Mouse (Mus musculus) intestine, postnatal 0 days (tissue): ENCODE results near the gene Dlg5. TPM values are rescaled to one million over a fixed set of nuclear protein-coding genes. Genes with fewer than 3 reads are reported as not detected.

Experiments used
- ATAC-seq: fragments of 200-750 bp; cut with Nextera tagmentation; 2 replicates; pipeline ENCODE4 v1.8.0; 2017; ENCODE audit warnings: mild to moderate bottlenecking, moderate TSS enrichment, moderate library complexity
- H3K27ac ChIP-seq: fragments of 300-500 bp; sonication (generic); 2 replicates; pipeline ENCODE4 v1.5.1; 2014; ENCODE audit warnings: mild to moderate bottlenecking, low read depth, low read length, moderate library complexity
- H3K27me3 ChIP-seq: fragments of 300-500 bp; sonication (generic); replicated peaks from 2 replicates; pipeline ENCODE4 v1.6.1; 2014; ENCODE audit warnings: low read length, mixed read lengths; ENCODE audit not compliant: control insufficient read depth, insufficient read depth
- H3K36me3 ChIP-seq: fragments of 300-500 bp; sonication (generic); 2 replicates; pipeline ENCODE4 v1.6.1; 2014; ENCODE audit warnings: mild to moderate bottlenecking, moderate library complexity; ENCODE audit not compliant: control insufficient read depth, insufficient read depth
- H3K4me1 ChIP-seq: fragments of 300-500 bp; sonication (generic); replicated peaks from 2 replicates; pipeline ENCODE4 v1.6.1; 2014; ENCODE audit warnings: antibody characterized with exemption, low read length, mixed read lengths; ENCODE audit not compliant: control insufficient read depth, insufficient read depth
- H3K4me2 ChIP-seq: fragments of 300-500 bp; sonication (generic); replicated peaks from 2 replicates; pipeline ENCODE4 v1.6.1; 2014; ENCODE audit warnings: low read depth, mild to moderate bottlenecking, moderate library complexity
- H3K4me3 ChIP-seq: fragments of 300-500 bp; sonication (generic); 2 replicates; pipeline ENCODE4 v1.5.1; 2014; ENCODE audit warnings: low read depth, low read length
- H3K9ac ChIP-seq: fragments of 300-500 bp; sonication (generic); 2 replicates; pipeline ENCODE4 v1.6.1; 2014; ENCODE audit warnings: mild to moderate bottlenecking, low read depth, low read length
- H3K9me3 ChIP-seq: fragments of 300-500 bp; sonication (generic); 2 replicates; pipeline ENCODE4 v1.6.1; 2016; ENCODE audit warnings: mixed run types; ENCODE audit not compliant: control insufficient read depth
- CTCF ChIP-seq: sonication (generic); IDR thresholded peaks from 2 replicates; pipeline ENCODE4 v1.5.1; 2016; ENCODE audit warnings: low read depth, mild to moderate bottlenecking, control low read depth, antibody characterized with exemption, moderate library complexity
- WGBS: fragments of 180-500 bp; shearing (Covaris S2); extraction: QIAGEN DNeasy Blood & Tissue Kit; methylation state at CpG from one replicate; pipeline ENCODE4 v1.1.7; 2014; 5-methylcytosine and 5-hydroxymethylcytosine counted together
- polyA plus RNA-seq: library from polyadenylated mRNA; unstranded; fragments of >200 nt; fragmentation: Nextera tagmentation; extraction: Ambion mirVana; gene quantifications from 2 replicates; pipeline ENCODE4 v1.2.1, GENCODE M21; 2015

The Dlg5 gene
- polyA plus RNA-seq, 1 experiment from 2014 or later: 5.5 TPM

DNA sequence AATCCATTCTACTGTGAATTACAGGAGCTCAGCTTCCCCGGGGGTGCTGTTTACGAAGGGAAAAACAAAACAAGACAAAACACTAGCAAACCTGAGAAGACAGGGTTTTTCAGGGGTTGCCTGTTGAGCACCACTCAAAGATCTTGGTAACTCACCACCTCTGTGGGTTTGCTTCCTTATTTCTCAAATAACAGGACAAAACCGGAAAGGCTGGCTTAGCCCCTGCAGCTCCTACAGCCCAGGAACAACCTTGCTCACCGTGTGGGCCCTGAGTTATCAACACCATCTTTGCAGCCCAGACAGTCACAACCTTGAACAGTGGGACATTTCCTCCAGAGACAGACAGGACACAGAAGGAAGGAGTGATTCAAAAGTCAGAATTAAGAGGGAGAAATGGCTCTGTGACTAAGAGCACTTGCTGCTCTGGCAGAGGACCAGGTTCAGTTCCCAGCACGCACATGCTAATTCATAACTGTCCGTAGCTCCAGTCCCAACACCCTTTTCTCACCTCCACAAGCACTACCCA lies 66.2 kb downstream of the Dlg5 start:
- TF ChIP-seq CTCF: no peak
- H3K36me3 ChIP-seq: peaks cover 24% of the 10 kb centered on the region
- H3K27me3 ChIP-seq: no peaks in the 10 kb centered on the region
- no peak overlapping the region for H3K9ac ChIP-seq
- no peak for ATAC-seq
- WGBS: 74% methylated on average over 6 of the region's 6 CpGs
- H3K27ac ChIP-seq: no peak overlapping the region
- H3K9me3 ChIP-seq: no peaks in the 10 kb centered on the region
- no peak overlapping the region for H3K4me3 ChIP-seq
- no peak overlapping the region for H3K4me2 ChIP-seq
- no peaks in the 10 kb centered on the region for H3K4me1 ChIP-seq

GRCm38 (mm10) chr14:24176609-24177008 lies 69.1 kb downstream of the Dlg5 start:
- Histone ChIP-seq H3K36me3 (peaks cover 36% of the 10 kb centered on the region), H3K27me3 (no peaks in the 10 kb centered on the region), H3K9ac (no peak overlapping the region), H3K9me3 (no peaks in the 10 kb centered on the region), H3K4me2 (no peak overlapping the region), H3K27ac (no peak overlapping the region), H3K4me3 (no peak overlapping the region), H3K4me1 (no peaks in the 10 kb centered on the region)
- WGBS: 90% methylated on average over 10 of the region's 10 CpGs
- ATAC-seq: no peak
- no peak for TF ChIP-seq CTCF

- Histone ChIP-seq H3K4me3 (no peak overlapping the region), H3K4me2 (no peak overlapping the region), H3K27me3 (no peaks in the 10 kb centered on the region), H3K36me3 (peaks cover 60% of the 10 kb centered on the region), H3K4me1 (no peaks in the 10 kb centered on the region), H3K9ac (no peak overlapping the region), H3K27ac (no peak overlapping the region), H3K9me3 (no peaks in the 10 kb centered on the region)
- 84% methylated on average over 6 of the region's 6 CpGs for WGBS
- no peak for ATAC-seq
- TF ChIP-seq CTCF: no peak
These were observed 72.4 kb downstream of the Dlg5 start for GRCm38 (mm10) chr14:24173326-24173725.

DNA sequence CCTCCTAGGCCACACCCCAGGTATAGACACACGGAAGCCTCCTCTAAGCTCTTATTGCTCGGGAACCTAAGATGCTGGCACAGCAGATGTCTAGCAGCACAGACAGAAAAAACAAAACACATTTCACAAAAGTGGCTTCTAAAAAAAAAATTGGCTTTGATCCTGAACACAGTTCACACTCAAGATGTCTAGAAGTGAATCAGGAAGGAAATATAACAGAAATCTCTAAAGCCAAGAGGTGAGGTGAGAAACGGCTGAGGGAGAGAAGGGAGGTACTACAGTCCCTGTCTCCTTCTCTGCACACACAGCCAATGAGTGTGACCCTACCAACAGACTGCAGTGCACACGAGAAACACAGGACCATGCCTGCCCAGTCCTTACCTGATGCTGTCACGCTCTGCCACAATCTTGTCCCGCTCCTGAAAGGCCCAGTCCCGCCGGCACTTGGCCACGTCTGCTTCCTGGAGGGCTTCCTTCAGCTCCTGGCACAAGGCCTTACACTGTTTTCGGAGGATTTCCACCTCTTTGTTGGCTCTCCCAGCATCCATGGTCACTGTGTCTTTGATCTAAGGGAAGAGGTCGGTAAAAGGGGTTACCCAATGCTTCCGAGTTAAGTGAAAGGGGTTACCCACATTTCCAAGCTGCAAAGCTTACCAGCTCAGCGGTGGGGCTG lies 73.9 kb downstream of the Dlg5 start:
- 74% methylated on average over 13 of the region's 13 CpGs for WGBS
- Histone ChIP-seq H3K9ac (no peak overlapping the region), H3K4me3 (no peak overlapping the region), H3K27me3 (no peaks in the 10 kb centered on the region), H3K4me2 (no peak overlapping the region), H3K36me3 (peaks cover 56% of the 10 kb centered on the region), H3K4me1 (no peaks in the 10 kb centered on the region), H3K27ac (no peak overlapping the region), H3K9me3 (no peaks in the 10 kb centered on the region)
- TF ChIP-seq CTCF: no peak
- ATAC-seq: no peak

GRCm38 (mm10) chr14:24166046-24166445 lies 79.7 kb downstream of the Dlg5 start:
- Histone ChIP-seq H3K9me3 (no peaks in the 10 kb centered on the region), H3K36me3 (peaks cover 64% of the 10 kb centered on the region), H3K9ac (no peak overlapping the region), H3K27me3 (no peaks in the 10 kb centered on the region), H3K27ac (no peak overlapping the region), H3K4me2 (no peak overlapping the region), H3K4me3 (no peak overlapping the region), H3K4me1 (no peaks in the 10 kb centered on the region)
- ATAC-seq: no peak
- 94% methylated on average over 8 of the region's 8 CpGs for WGBS
- no peak for TF ChIP-seq CTCF

GRCm38 (mm10) chr14:24164721-24165367 lies 80.9 kb downstream of the Dlg5 start:
- Histone ChIP-seq H3K4me3 (no peak overlapping the region), H3K4me2 (no peak overlapping the region), H3K27me3 (no peaks in the 10 kb centered on the region), H3K27ac (no peak overlapping the region), H3K36me3 (peaks cover 62% of the 10 kb centered on the region), H3K4me1 (no peaks in the 10 kb centered on the region), H3K9ac (no peak overlapping the region), H3K9me3 (no peaks in the 10 kb centered on the region)
- ATAC-seq: peak; percentile 90
- WGBS: 50% methylated on average over 8 of the region's 8 CpGs
- TF ChIP-seq CTCF: no peak
